Mouse (Mus musculus): Measurements from ENCODE around the gene 1700024B05Rik. TPM values are rescaled to one million over a fixed set of nuclear protein-coding genes. Genes with fewer than 3 reads are reported as not detected.

The 1700024B05Rik gene
- not detected for polyA plus RNA-seq (2017; shearing (Covaris generic))

GRCm38 (mm10) chr14:41943695-41944094 lies at the start of gene 1700024B05Rik:
Gene 1700024B05Rik, plus strand, starts transcription at chr14:41943995.

GRCm38 (mm10) chr14:41907190-41907589 lies 36.6 kb upstream of the 1700024B05Rik start, which contains the start of gene Gm7980:
Gene Gm7980, minus strand, starts transcription at chr14:41907290.

GRCm38 (mm10) chr14:41924649-41925048 lies 19.1 kb upstream of the 1700024B05Rik start, which contains the start of gene 1700049E17Rik1:
Gene 1700049E17Rik1, plus strand, starts transcription at chr14:41924949.

GRCm38 (mm10) chr14:41967827-41968226 lies 24.0 kb downstream of the 1700024B05Rik start, which contains the start of gene Gm6401:
Gene Gm6401, minus strand, starts transcription at chr14:41967927.

GRCm38 (mm10) chr14:41983225-41983624 lies 39.4 kb downstream of the 1700024B05Rik start, which contains the start of gene Gm3543:
Gene Gm3543, minus strand, starts transcription at chr14:41983325.

Other genes starting within 250 kb of the 1700024B05Rik start
- gene Gm8068, start 242.1 kb upstream of the 1700024B05Rik start, polyA plus RNA-seq (2017; shearing (Covaris generic)): not detected
- gene Gm7929, start 193.4 kb upstream of the 1700024B05Rik start, polyA plus RNA-seq (2017; shearing (Covaris generic)): not detected
- gene Gm47189, start 171.6 kb upstream of the 1700024B05Rik start, polyA plus RNA-seq (2017; shearing (Covaris generic)): not detected
- gene Gm7980, start 36.7 kb upstream of the 1700024B05Rik start, polyA plus RNA-seq (2017; shearing (Covaris generic)): not detected
- not detected for gene 1700049E17Rik1, start 19.0 kb upstream of the 1700024B05Rik start, polyA plus RNA-seq (2017; shearing (Covaris generic))
- gene Gm6401, start 23.9 kb downstream of the 1700024B05Rik start, polyA plus RNA-seq (2017; shearing (Covaris generic)): not detected
- gene Gm3543, start 39.3 kb downstream of the 1700024B05Rik start, polyA plus RNA-seq (2017; shearing (Covaris generic)): not detected
- gene Gm7951, start 173.4 kb downstream of the 1700024B05Rik start, polyA plus RNA-seq (2017; shearing (Covaris generic)): not detected
- gene Gm17027, start 218.6 kb downstream of the 1700024B05Rik start, polyA plus RNA-seq (2017; shearing (Covaris generic)): not detected
- not detected for gene Gm3573, start 246.8 kb downstream of the 1700024B05Rik start, polyA plus RNA-seq (2017; shearing (Covaris generic))